Mouse (Mus musculus): Measurements from ENCODE around the gene Scgb1b24.

Scgb1b24 gene

GRCm38 (mm10) chr7:33743499-33743898 is at the start of gene Scgb1b24:
Gene Scgb1b24 (plus strand): TSS chr7:33743799.
- no peak for DNase-seq (ENCODE audit: low spot score in 2 of 2)

DNA sequence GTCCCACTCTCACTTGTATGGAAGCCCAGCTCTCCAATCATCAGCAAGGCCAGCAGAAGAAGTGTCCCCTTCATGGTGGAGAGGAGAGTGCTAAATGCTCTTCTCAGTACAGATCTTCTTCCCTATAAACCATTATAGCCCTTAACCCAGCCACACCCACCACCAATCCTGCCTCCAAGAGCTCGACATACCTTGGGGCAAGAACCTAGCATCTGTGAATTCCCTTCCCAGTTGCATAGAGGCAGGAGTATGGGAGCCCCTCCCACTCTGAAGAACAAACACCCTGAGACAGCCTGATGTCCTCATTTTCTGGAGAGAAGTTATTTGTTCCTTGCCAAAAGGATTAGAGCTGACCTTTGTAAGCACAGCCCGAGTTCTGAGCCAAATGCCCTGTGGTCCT is 4.4 kb upstream of the Scgb1b24 start, which contains the start of gene Scgb2b24:
Scgb2b24 (minus strand) TSS at position 101 of the 400 bp plus-strand sequence.
- DNase-seq (ENCODE audit: low spot score in 2 of 2) = no peak
